8 mouse cellular contexts compared by ENCODE assay signal in genomic region chr11:94869866-94870265, GRCm38 (mm10).
A peak's percentile ranks its signal among the peaks of the same experiment; 100 is the strongest.
DNase-seq lines count a peak whose midpoint lies in the region; ATAC-seq and TF ChIP-seq lines count a peak whose summit lies in the region.
"Not testable (repeated sequence)": the region's sequence is repeated elsewhere in the genome, so short reads cannot be mapped to it uniquely, and the experiment has no call there.

No protein-coding gene starts in this region.

- 0 out of 2 replicates have a peak, but pooled peaks have one; percentile 16 for ATAC-seq in heart, embryonic 13.5 days (ENCODE audit: extremely low read depth, insufficient number of reproducible peaks, low FRiP score, low TSS enrichment)
- ATAC-seq in stomach, embryonic 15.5 days (ENCODE audit: insufficient read depth, low FRiP score, low read depth): peak; percentile 24; the same call in 1 of the 2 replicates

- H3K79me2 ChIP-seq in CH12.LX (replicated peaks; ENCODE audit: control insufficient read depth, extremely low read depth, insufficient read depth, poor library complexity, severe bottlenecking): not testable (repeated sequence)

- not testable (repeated sequence) for H3K36me3 ChIP-seq in CH12.LX (replicated peaks in 1 of 2; ENCODE audit: control insufficient read depth in 1 of 2, insufficient read depth in 1 of 2, low read length in 1 of 2); heart, embryonic 13.5 days; stomach, embryonic 15.5 days

- not testable (repeated sequence) for H3K4me3 ChIP-seq in CH12.LX (replicated peaks in 1 of 3; ENCODE audit: low read depth in 2 of 3, low read length in 2 of 3, poor library complexity in 1 of 3); embryonic fibroblast, embryonic 13.5 days (ENCODE audit: insufficient read depth, low read length); heart, embryonic 13.5 days; stomach, embryonic 15.5 days (replicated peaks)

- intact Hi-C loops in left cerebral cortex, postnatal 4 days (cut with DNase I): not testable (repeated sequence)

- H3K4me2 ChIP-seq in CH12.LX (ENCODE audit: insufficient read depth, low read depth, poor library complexity, severe bottlenecking): peak overlapping the region; percentile 53
- H3K4me2 ChIP-seq in heart, embryonic 13.5 days: peak overlapping the region; percentile 25; the same call in 1 of the 2 replicates
- peak overlapping the region; percentile 36 for H3K4me2 ChIP-seq in stomach, embryonic 15.5 days

- peak in 1 of 2 experiments; percentile 63; a peak in 2 of 4 replicates for TF ChIP-seq CTCF in CH12.LX (conservative IDR thresholded peaks at IDR 0.05 in 1 of 2, IDR thresholded peaks at IDR 0.05 in 1 of 2; ENCODE audit: low read depth in 2 of 2, low read length in 2 of 2)
- not testable (repeated sequence) for TF ChIP-seq CTCF in embryonic fibroblast, embryonic 13.5 days (IDR thresholded peaks at IDR 0.05; ENCODE audit: borderline replicate concordance, insufficient read depth, low read length)

- H3K9me3 ChIP-seq in CH12.LX (replicated peaks; ENCODE audit: low read length); heart, embryonic 13.5 days; stomach, embryonic 15.5 days: not testable (repeated sequence)

- dilution Hi-C loops in CH12.LX (cut with MboI; ENCODE audit: extremely low pct_ligation_motif_present, extremely low pct_unique_long_range_greater_than_20kb, low sequenced_read_pairs): not testable (repeated sequence)

- WGBS in heart, embryonic 13.5 days: 17% methylated on average over 4 of the region's 4 CpGs
- 15% methylated on average over 4 of the region's 4 CpGs for WGBS in stomach, embryonic 15.5 days

- in situ Hi-C loops in CH12.LX (cut with MboI; ENCODE audit: low pct_ligation_motif_present, low pct_unique_long_range_greater_than_20kb, low sequenced_read_pairs): not testable (repeated sequence)

- peaks cover 77% of the 10 kb centered on the region for H3K27me3 ChIP-seq in CH12.LX (replicated peaks)
- peaks cover 28% of the 10 kb centered on the region; the same call in 1 of the 2 replicates for H3K27me3 ChIP-seq in heart, embryonic 13.5 days (replicated peaks)
- not testable (repeated sequence) for H3K27me3 ChIP-seq in stomach, embryonic 15.5 days (replicated peaks)

- H3K9ac ChIP-seq in CH12.LX (ENCODE audit: insufficient read depth, low read depth); heart, embryonic 13.5 days; stomach, embryonic 15.5 days: not testable (repeated sequence)

- not testable (repeated sequence) for H3K27ac ChIP-seq in CH12.LX (ENCODE audit: insufficient read depth, low read depth); heart, embryonic 13.5 days (replicated peaks); stomach, embryonic 15.5 days
- peak overlapping the region; percentile 75 for H3K27ac ChIP-seq in embryonic fibroblast, embryonic 13.5 days (ENCODE audit: insufficient read depth, low read length)

- not testable (repeated sequence) for TF ChIP-seq EP300 in CH12.LX (IDR thresholded peaks at IDR 0.05; ENCODE audit: low read length)

- peak; percentile 53 for DNase-seq in CH12.LX (ENCODE audit: extremely low read depth)
- peak; percentile 14 to 26 for DNase-seq in cerebellum, adult 18-20 months
- peak; percentile 45 for DNase-seq in kidney, adult 9 months
- DNase-seq in left cerebral cortex, postnatal 4 days: peak; percentile 38
- peak; percentile 69 for DNase-seq in lung, postnatal 36 days

- not testable (repeated sequence) for TF ChIP-seq POLR2A in CH12.LX (IDR thresholded peaks at IDR 0.05; ENCODE audit: low read depth, low read length); embryonic fibroblast, embryonic 13.5 days (IDR thresholded peaks at IDR 0.05; ENCODE audit: low read depth, low read length)

- not testable (repeated sequence) for TF ChIP-seq RAD21 in CH12.LX (IDR thresholded peaks at IDR 0.05; ENCODE audit: low read depth, low read length)

- H3K4me1 ChIP-seq in CH12.LX (ENCODE audit: control insufficient read depth in 1 of 2, insufficient read depth in 2 of 2); embryonic fibroblast, embryonic 13.5 days (ENCODE audit: control insufficient read depth, insufficient read depth, low read length): not testable (repeated sequence)
- peaks cover 27% of the 10 kb centered on the region for H3K4me1 ChIP-seq in heart, embryonic 13.5 days
- H3K4me1 ChIP-seq in stomach, embryonic 15.5 days: peaks cover 19% of the 10 kb centered on the region
